Mouse (Mus musculus) liver, adult (tissue): Measurements from ENCODE around the gene Bglap.

Experiments used
- GATA4 ChIP-seq: IDR thresholded peaks from 2 replicates; pipeline ENCODE4 v1.6.1; 2014; ENCODE audit warnings: mild to moderate bottlenecking, low read length; ENCODE audit not compliant: insufficient replicate concordance

Gene Bglap

DNA sequence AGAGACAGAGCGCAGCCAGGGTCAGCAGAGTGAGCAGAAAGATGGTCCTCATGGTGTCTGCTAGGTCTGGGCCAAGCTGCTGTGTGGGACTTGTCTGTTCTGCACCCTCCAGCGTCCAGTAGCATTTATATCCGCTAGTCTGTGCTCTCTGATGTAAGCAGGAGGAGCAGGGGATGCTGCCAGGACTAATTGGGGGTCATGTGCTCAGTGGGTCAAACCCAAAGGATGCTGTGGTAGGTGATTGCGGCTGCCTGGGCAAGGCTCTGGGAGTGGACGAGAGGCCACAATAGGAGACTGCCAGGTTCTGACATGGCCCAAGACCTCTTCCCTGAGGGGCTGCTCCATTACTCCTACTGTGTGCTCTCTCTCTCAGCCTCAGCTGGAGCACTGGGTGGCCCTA, at the start of gene Bglap:
Bglap (minus strand) TSS at position 101 of the 400 bp plus-strand sequence.
- TF ChIP-seq GATA4: no peak

DNA sequence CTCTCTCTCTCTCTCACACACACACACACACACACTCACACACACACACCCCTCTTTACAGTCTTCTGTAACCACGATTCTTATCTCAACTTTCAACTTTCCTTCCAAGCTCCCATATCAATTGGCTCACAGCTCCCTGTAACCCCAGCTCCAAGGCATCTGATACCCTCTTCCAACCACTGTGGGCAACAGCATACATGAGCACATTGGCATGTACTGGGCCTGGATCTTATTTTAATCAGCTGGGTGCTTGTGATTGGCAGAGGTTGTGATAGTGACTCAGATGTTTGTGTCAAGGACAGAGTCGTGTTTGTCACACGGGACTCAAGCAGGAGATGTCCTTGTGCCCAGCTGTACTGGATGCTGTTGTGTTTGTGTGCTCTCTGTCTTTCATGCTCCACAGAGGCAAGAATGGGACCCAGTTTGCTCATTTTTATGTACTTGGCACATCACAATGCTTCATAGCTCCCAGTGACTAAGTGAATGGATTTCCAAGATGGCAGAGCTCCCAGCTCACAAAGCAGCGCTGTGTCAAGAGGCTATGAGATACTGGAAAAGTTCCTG, 43.2 kb upstream of the Bglap start:
- TF ChIP-seq GATA4: no peak

DNA sequence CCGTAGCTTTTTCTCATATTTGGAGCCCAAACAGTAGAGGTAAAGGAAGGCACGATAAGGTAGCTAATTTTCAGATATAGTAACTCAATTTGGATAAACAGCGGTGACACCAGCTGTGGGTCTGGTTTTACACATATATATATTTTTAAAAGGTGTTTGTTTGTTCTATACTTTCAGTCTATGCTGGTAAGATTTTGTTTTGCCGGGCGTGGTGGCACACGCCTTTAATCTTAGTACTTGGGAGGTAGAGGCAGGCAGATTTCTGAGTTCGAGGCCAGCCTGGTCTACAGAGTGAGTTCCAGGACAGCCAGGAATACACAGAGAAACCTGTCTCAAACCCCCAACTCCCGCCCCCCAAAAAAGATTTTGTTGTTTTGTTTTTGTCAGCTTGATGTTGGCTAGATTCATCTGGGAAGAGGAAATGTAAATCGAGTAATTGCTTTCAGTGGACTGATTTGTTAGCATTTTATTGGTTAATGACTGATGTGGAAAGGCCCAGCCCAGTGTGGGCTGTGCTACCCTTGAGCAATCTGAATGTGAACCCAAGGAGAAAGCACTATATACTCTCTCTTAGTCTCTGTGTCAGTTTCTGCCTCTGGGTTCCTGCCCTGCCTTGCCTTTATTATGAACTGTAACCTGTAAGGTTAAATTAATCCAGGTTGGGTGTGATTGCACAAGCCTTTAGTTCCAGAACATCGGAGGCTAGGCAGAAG, 41.6 kb upstream of the Bglap start:
- TF ChIP-seq GATA4: no peak

DNA sequence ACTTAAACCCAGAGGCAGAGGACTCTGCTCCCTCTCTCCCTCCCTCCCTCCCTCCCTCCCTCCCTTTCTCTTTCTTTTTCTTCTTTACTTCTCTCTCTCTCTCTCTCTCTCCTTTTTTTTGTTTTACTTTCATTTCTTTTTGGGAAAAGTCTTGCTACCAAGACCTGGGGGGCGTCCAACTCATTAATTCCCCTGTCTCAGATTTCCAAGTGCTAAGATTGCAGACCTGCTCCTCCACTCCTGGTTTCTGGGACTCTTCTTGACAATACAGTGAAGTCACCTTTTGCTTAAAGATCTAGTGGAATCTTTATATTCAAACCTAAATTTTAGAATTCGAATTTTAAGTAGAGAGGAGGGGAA, 41.0 kb upstream of the Bglap start:
- TF ChIP-seq GATA4: no peak

DNA sequence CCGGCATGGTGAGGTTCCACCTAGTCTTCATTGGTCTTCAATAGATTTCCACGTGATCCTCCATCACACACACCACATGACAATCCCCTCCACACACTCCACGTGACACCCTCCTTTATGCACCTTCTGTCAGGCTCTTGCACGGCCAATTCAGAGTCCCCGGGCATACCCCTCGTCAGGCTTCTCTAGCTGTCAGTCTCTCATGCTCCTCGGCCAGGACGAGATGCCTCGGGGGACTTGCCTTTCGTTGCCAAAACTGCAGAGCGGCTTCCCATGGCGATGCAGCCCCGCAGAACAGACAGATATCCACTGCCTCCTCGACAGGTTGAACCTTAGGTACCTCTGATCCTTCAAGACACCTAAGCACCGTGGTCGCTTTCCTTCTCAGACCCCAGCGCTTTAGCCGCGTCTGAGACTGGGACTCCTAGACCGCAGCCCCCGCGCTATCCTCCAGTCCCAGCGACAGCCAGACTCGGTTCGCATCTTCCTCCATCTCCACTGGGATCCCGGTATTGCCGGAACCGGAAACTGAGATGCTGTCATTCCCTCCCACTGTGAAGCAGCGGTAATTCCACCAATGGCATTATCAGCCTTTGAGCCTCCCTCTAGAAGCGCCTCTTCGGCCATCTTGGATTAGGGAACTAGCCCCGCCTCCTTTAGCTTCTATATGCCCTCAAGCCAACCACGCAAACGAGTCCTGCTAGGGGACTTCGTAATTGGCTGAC, 40.5 kb upstream of the Bglap start, which contains the start of gene Slc25a44:
Slc25a44 (minus strand) TSS at position 535 of the 725 bp plus-strand sequence.
- TF ChIP-seq GATA4: peak; percentile 10; the same call in 1 of the 2 replicates

DNA sequence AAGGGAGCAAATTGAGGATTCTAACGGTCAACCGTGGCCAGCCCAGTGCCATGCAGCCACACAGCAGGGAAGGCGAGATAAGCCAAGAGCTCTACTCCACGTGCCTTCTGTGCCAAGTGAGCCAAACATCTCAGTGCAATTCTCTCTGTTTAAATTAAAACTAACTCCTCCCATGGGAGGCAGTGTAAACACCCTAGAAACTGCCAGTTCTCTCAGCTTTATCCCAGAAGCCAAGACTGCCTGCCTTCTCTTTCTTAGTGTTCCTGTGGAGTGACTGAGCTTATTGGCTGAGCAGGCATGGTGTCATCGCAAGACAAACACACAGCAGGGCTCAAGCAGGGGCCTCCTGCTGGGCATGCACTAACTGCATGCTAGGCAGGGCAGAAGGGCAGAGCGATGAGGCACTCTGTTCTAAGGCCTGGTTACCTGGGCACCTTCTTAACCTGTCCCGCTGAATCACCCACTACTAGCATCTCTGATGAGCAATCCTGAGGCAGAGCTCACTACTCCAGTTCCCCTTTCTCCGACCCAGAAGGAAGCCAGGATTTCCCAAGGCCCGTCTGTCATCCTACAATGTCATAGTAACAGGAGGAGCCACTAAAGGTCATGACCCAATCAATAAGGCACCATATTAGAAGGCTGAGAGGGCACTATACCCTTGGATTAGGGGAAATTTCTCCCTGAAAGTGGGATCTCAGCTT, 37.9 kb upstream of the Bglap start:
- peak; percentile 70; the same call in 1 of the 2 replicates for TF ChIP-seq GATA4

DNA sequence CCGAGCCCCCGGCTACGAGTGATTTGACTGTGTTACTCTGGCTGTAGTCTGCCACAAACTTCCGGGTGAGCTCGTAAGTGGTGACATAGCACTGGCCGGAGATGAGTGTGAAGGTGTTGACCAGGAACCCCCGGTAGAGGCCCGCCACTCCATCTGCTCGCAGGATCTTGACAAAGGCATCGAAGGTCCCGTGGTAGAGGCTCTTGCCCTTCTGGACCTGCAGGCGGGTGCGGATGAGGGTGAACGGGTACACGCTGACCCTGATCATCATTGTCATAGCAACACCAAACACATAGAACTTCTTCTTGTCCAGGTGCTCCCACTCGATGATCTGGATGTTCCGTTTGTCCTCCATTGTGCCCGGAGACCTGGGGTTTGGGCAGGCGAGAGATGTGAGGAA, 36.5 kb upstream of the Bglap start:
- no peak for TF ChIP-seq GATA4

DNA sequence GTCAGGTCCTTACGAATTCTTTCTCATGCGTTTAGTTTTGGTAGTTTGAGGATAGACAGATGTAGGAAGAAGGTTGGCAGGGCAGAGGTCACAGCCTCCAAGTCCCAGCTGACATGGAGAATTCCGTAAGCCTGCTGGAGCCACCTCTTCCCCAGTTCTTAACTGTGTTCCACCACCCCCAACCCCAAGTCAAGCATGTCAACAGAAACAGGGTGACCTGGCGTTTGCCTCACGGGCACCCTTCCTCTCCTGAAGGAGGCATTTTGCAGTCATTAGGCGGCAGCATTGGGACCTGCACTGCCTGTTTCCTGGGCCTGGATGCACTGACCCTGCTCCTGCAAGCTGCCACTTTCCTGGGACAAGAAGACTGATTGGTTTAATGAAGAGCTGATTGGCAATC, 33.8 kb upstream of the Bglap start:
- TF ChIP-seq GATA4: no peak

DNA sequence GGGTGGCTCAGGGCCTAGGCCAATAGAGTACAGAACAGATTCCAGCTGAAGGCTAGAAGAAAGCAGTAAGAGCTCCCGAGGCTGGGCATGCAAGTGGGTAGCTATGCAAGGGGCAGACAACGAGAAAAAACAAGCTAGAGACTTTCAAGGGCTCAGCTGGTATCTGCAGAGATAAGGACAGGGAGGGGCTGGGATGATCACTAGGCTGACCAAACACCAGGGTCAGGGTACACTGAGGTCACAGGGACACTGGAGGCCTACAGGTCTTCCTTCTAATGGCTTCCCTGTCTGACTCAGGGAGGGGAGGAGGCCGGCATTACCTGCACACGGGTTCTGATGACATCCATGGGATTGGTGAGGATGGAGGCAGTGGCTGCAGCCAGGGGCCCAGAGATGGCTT, 31.4 kb upstream of the Bglap start:
- TF ChIP-seq GATA4: peak; percentile 82; the same call in 1 of the 2 replicates

DNA sequence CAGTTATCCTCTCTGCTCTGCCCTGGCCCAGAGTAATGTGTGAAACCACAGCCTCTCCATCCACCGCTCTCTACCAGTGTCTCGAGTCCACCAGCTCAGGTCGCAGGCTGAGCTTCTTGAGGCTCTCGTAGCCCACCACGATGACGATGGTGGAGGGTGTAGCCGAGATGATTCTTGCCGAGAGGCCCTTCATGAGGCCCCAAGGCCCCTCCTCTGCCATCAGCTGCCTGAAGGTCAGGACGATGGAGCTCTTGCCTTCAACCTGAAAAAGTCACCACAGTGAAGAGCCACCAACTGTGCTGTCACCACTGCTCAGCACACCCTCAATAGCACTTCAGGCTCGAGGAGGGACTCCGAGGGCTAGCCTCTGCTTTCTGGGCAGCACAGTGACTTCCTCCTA, 28.4 kb upstream of the Bglap start:
- TF ChIP-seq GATA4: no peak

DNA sequence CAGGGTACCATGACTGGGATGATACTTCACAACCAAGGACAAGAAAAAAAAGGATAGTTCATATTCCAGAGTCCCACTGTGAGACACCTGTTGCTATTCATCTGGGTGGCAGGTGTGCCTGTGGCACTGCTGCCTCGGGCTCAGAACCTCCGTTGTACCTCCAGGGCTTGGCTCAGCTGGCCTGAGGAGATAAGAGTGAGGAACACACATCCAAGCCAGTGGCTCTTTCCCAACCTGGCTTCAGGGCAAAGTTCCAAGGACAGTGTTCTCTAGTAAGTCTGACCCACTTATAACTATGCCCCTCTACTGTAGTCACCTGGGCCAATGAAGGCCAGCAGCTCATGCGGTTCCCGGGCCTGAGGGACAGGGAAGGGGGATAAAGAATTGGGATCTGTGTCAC, 27.4 kb upstream of the Bglap start:
- TF ChIP-seq GATA4: peak; percentile 96; the same call in 1 of the 2 replicates

DNA sequence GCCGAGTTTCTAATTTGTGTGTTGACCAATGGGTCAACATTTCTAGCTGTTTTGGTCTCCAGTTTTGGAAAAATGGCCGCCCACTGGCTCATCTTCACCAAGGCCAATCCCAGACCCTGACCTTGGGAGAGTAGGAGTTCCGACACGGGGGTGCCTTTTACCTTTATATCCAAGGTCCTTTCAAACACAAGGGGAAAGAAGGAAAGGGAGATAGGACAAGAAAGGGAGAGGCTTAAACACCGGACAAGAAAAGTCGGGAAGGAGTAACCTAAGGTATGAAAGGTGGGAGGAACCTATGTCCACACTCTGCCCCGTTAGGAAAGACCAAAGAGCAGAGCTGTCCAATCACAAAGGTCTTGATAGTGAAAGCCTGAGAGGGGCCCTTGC, 26.4 kb upstream of the Bglap start:
- TF ChIP-seq GATA4: no peak

DNA sequence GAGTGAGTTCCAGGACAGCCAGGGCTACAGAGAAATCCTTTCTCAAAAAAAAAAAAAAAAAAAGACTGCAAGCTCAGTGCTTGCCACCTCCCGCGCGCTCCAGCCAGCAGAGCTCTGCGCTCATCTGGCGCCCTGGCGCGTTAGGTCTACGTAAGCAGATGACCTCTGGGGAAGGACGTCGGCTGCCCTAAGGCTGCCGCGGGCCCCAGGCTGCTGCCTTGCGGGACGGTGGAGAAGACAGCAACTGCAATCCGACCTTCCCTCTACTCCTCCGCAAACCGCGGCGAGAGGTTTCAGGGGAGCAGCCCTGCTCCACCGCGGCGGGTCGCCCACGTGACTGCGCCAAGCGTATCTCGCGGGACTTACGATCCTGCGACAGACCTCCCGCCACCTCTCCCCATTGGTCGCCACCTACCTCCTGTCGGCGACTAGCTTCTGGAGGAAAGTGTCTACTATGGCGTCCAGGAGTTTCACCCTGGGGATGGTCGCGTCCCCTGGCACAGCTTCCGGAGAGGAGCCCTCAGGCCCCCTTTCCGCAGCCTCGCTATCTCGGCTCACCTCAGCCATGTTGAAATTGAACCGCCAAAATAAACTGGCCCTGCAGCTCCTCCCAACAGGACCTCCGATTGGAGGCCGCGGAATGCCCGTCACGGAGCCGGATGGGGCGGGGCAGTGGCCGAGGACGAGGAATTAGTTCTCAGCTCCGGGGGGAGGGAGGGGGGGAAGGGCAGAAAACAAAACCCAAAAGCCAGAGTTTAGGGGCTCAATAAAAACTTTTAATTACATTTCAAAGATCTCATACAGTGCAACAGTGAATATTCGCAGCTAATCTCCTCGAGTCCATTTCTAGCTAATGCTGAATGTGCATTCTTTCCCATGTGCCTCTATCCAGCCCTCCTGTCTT, 25.7 kb upstream of the Bglap start, which contains the start of gene Pmf1:
Pmf1 (minus strand) TSS at position 591 of the 904 bp plus-strand sequence.
- peak; percentile 20; the same call in 1 of the 2 replicates for TF ChIP-seq GATA4

DNA sequence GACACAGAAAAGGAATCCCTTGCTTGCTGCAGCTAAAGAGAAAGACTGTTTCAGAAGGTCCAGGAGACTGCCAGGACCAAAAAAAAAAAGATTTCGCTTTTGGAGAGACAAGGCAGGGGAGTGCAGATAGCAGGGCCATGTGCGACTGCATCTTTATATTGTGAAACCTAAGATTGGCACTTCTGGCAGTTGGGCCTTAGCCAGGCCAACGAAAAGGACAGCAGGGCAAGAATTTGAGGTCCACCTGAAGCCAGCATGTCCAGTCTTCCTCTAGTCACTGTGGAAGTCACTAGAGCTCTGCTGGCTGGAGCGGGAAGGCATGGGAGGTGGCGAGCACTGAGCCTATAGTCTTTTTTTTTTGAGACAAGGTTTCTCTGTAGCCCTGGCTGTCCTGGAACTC, 24.7 kb upstream of the Bglap start:
- TF ChIP-seq GATA4: no peak

DNA sequence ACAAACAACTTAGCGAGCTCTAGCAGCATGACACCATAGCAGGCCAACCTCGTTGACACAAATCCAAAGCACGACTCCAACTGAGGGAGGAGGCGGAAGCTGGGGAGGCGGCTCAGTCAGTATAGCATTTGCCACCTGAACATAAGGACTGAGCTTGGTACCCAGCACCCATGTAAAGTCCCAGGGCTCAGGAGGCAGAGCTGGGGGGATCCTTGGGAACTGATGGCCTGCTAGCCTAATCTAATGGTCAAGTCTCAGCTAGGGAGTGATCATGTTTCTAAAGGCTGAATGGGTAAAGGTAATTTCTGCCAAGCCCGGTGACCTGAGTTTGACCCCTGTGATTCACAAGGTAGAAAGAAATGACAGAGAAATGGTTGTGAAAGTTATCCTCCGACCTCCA, 23.3 kb upstream of the Bglap start:
- no peak for TF ChIP-seq GATA4

DNA sequence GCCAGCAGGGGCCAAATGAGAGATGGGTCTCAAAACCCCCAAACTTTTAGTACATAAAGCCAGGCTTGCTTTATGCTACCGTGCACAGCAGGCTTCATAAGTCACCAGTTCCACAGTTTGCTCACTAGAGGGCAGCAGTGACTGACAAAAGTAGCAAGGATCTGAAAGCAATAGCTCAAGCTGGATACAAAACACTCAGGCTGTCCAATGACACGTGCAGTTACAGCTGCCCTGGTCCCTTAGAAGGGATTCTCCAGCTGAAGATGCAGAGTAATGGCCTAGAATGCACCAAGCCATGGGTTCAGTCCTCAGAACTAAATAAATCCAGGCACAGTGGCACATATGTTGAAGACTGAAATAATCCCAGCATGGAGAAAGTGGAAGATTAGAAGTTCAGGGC, 22.8 kb upstream of the Bglap start:
- no peak for TF ChIP-seq GATA4
